Mouse (Mus musculus): ENCODE measurements around the gene Ophn1. TPM values are rescaled to one million over a fixed set of nuclear protein-coding genes. Genes with fewer than 3 reads are reported as not detected.

Ophn1 gene
- polyA plus RNA-seq, 1 experiment from 2014 or later = 6.7 TPM

DNA sequence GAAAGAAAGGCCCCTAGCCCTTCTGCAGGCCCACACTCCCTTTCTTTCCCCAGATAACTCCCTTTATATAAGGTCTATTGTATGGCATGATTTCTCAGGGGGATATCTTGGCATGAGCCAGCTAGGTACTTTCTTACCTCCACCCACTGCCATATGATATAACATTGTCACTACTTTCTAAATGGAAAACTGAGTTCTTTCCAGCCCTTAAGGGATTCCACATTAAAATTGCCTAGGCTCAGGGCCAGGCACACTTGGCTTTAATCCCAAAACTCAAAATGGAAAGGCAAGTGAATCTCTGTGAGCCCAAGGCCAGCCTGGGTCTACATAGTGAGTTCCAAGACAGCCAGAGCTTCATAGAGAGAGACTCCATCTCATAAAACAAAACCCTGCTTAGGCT lies 183.1 kb downstream of the Ophn1 start:
- H3K4me1 ChIP-seq (replicated peaks; ENCODE audit: control insufficient read depth, insufficient read depth) = no peaks in the 10 kb centered on the region
- H3K9ac ChIP-seq (ENCODE audit: low read length) = no peak overlapping the region
- no peaks in the 10 kb centered on the region for H3K27me3 ChIP-seq (ENCODE audit: control insufficient read depth, insufficient read depth, low read length)
- ATAC-seq (ENCODE audit: low FRiP score, low TSS enrichment) = no peak
- no peak for TF ChIP-seq CTCF (IDR thresholded peaks at IDR 0.05; ENCODE audit: low read depth)
- no peak overlapping the region for H3K4me2 ChIP-seq (replicated peaks; ENCODE audit: low read depth)
- H3K36me3 ChIP-seq (ENCODE audit: control insufficient read depth, insufficient read depth, low read length) = no peaks in the 10 kb centered on the region
- H3K4me3 ChIP-seq (ENCODE audit: low read depth, low read length) = no peak overlapping the region
- no peak overlapping the region for H3K27ac ChIP-seq (replicated peaks)
- no peaks in the 10 kb centered on the region for H3K9me3 ChIP-seq (ENCODE audit: control insufficient read depth, low read length)
- no peak for DNase-seq (ENCODE audit: low spot score)

DNA sequence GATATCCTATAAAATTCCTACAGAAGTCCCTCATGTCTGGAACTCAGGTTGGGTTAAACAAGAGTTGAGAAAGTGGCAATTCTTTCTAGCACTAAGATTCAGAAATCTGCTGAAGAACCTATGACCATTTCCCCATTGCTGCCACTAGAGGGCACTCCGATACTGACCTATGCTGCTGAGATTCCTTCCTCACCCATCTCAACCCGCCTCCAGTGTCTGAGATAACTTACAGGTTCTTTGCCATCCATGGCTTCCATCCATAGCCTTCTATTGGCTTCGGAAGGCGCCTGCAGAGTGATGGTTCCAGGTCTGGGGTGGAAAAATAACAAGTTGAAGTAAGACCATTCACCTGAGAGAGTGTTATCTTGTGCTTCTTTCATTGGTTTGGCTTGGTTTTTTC lies 189.2 kb downstream of the Ophn1 start:
- Histone ChIP-seq H3K9ac (ENCODE audit: low read length) (no peak overlapping the region), H3K9me3 (ENCODE audit: control insufficient read depth, low read length) (no peaks in the 10 kb centered on the region), H3K36me3 (ENCODE audit: control insufficient read depth, insufficient read depth, low read length) (no peaks in the 10 kb centered on the region), H3K4me1 (replicated peaks; ENCODE audit: control insufficient read depth, insufficient read depth) (no peaks in the 10 kb centered on the region), H3K27ac (replicated peaks) (no peak overlapping the region), H3K4me3 (ENCODE audit: low read depth, low read length) (no peak overlapping the region), H3K27me3 (ENCODE audit: control insufficient read depth, insufficient read depth, low read length) (no peaks in the 10 kb centered on the region), H3K4me2 (replicated peaks; ENCODE audit: low read depth) (no peak overlapping the region)
- WGBS = 12% methylated on average over 4 of the region's 4 CpGs
- TF ChIP-seq EP300 (optimal IDR thresholded peaks at IDR 0.05) (no peak), CTCF (IDR thresholded peaks at IDR 0.05; ENCODE audit: low read depth) (peak; percentile 87)
- DNase-seq (ENCODE audit: low spot score) (peak; percentile 25), ATAC-seq (ENCODE audit: low FRiP score, low TSS enrichment) (no peak)

DNA sequence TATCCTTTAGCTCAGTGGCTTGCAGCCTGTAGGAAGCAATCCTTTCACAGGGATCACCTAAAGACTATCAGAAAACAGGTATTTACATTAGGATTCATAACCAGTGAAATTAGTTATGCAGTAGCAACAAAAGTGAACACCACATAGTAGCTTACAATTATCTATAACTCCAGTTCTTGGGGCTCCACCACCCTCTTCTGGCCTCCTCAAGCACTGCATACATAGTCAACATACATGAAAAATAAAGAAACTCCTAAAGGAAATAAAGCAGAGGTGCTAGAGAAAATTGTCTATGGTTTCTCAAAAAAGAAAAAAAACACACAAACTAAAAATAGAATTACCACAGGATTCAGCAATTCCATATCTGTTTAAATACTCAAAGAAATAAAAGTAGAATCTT lies 208.2 kb downstream of the Ophn1 start:
- DNase-seq (ENCODE audit: low spot score) = no peak
- TF ChIP-seq EP300 (optimal IDR thresholded peaks at IDR 0.05) (no peak), CTCF (IDR thresholded peaks at IDR 0.05; ENCODE audit: low read depth) (peak; percentile 67)
- H3K9me3 ChIP-seq (ENCODE audit: control insufficient read depth, low read length) = no peaks in the 10 kb centered on the region
- no peaks in the 10 kb centered on the region for H3K36me3 ChIP-seq (ENCODE audit: control insufficient read depth, insufficient read depth, low read length)
- H3K27me3 ChIP-seq (ENCODE audit: control insufficient read depth, insufficient read depth, low read length) = no peaks in the 10 kb centered on the region
- no peak overlapping the region for H3K4me2 ChIP-seq (replicated peaks; ENCODE audit: low read depth)
- no peak overlapping the region for H3K27ac ChIP-seq (replicated peaks)
- no peak overlapping the region for H3K4me3 ChIP-seq (ENCODE audit: low read depth, low read length)
- no peaks in the 10 kb centered on the region for H3K4me1 ChIP-seq (replicated peaks; ENCODE audit: control insufficient read depth, insufficient read depth)
- ATAC-seq (ENCODE audit: low FRiP score, low TSS enrichment) = no peak
- H3K9ac ChIP-seq (ENCODE audit: low read length) = no peak overlapping the region

DNA sequence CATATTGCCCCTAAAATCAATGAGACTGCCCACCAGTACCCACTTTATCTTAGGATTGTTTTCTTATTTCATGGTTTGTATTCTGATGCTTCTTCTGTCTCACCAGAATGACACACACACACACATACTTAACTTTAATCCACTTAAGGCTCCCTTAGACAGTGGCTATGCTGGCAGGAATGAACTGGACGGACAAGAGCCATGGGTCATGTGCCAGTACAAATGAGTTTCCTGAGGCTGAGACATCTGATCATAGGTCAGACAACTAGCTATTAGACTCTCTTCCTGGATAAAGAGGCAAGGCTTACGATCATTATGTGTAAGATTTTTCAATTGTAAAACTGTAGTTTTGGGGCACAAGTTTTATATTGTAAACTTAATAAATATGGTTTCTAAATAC lies 209.5 kb downstream of the Ophn1 start:
- Histone ChIP-seq H3K27ac (replicated peaks) (no peak overlapping the region), H3K4me1 (replicated peaks; ENCODE audit: control insufficient read depth, insufficient read depth) (no peaks in the 10 kb centered on the region), H3K27me3 (ENCODE audit: control insufficient read depth, insufficient read depth, low read length) (no peaks in the 10 kb centered on the region), H3K9ac (ENCODE audit: low read length) (no peak overlapping the region), H3K9me3 (ENCODE audit: control insufficient read depth, low read length) (no peaks in the 10 kb centered on the region), H3K4me3 (ENCODE audit: low read depth, low read length) (no peak overlapping the region), H3K4me2 (replicated peaks; ENCODE audit: low read depth) (no peak overlapping the region), H3K36me3 (ENCODE audit: control insufficient read depth, insufficient read depth, low read length) (no peaks in the 10 kb centered on the region)
- ATAC-seq (ENCODE audit: low FRiP score, low TSS enrichment) = no peak
- TF ChIP-seq EP300 (optimal IDR thresholded peaks at IDR 0.05) = no peak
- no peak for TF ChIP-seq CTCF (IDR thresholded peaks at IDR 0.05; ENCODE audit: low read depth)
- DNase-seq (ENCODE audit: low spot score) = no peak
- WGBS = 72% methylated on average over 2 of the region's 2 CpGs

DNA sequence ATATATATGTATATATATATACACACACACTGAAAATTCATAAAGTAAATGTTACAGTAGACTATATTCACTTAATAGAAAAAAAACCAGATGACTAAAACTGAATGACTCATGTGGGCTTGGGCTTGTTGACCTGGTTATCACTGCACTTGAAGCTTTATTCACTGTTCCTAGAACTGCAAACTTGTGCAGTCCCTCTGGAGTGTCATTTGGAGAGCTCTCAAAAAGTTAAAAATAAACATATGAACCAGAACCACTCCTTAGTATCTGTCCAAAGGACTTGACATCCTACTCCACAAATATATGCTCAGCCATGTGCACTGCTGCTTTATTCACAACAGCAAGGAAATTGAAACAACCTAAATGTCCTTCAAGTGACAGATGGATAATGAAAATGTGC lies 219.8 kb downstream of the Ophn1 start:
- ATAC-seq (ENCODE audit: low FRiP score, low TSS enrichment) (no peak), DNase-seq (ENCODE audit: low spot score) (no peak)
- Histone ChIP-seq H3K36me3 (ENCODE audit: control insufficient read depth, insufficient read depth, low read length) (no peaks in the 10 kb centered on the region), H3K9ac (ENCODE audit: low read length) (no peak overlapping the region), H3K27ac (replicated peaks) (no peak overlapping the region), H3K4me1 (replicated peaks; ENCODE audit: control insufficient read depth, insufficient read depth) (no peaks in the 10 kb centered on the region), H3K9me3 (ENCODE audit: control insufficient read depth, low read length) (no peaks in the 10 kb centered on the region), H3K27me3 (ENCODE audit: control insufficient read depth, insufficient read depth, low read length) (no peaks in the 10 kb centered on the region), H3K4me3 (ENCODE audit: low read depth, low read length) (no peak overlapping the region), H3K4me2 (replicated peaks; ENCODE audit: low read depth) (no peak overlapping the region)
- TF ChIP-seq EP300 (optimal IDR thresholded peaks at IDR 0.05) = no peak
- no peak for TF ChIP-seq CTCF (IDR thresholded peaks at IDR 0.05; ENCODE audit: low read depth)

DNA sequence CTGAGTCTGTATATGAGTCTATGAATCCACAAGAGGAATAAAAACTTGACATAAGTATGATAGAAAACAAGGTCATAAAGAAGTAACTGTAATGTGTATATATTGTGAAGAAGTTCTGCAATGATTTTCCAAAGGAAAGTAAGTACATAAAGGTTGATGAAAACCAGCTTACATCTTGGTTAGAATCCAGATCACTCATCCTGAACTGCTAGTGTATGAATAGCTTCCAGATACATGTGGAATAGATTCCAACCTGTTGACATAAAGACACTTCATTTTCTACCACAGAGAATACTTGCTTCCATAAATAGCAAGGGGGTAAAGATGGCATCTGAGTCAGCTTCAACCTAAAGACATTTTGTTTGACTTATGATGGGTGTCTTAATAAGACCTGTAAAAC lies 239.4 kb downstream of the Ophn1 start:
- H3K9me3 ChIP-seq (ENCODE audit: control insufficient read depth, low read length) = no peaks in the 10 kb centered on the region
- H3K27ac ChIP-seq (replicated peaks) = no peak overlapping the region
- no peak overlapping the region for H3K9ac ChIP-seq (ENCODE audit: low read length)
- no peaks in the 10 kb centered on the region for H3K36me3 ChIP-seq (ENCODE audit: control insufficient read depth, insufficient read depth, low read length)
- no peaks in the 10 kb centered on the region for H3K27me3 ChIP-seq (ENCODE audit: control insufficient read depth, insufficient read depth, low read length)
- no peak for ATAC-seq (ENCODE audit: low FRiP score, low TSS enrichment)
- TF ChIP-seq CTCF (IDR thresholded peaks at IDR 0.05; ENCODE audit: low read depth) = no peak
- TF ChIP-seq EP300 (optimal IDR thresholded peaks at IDR 0.05) = no peak
- H3K4me1 ChIP-seq (replicated peaks; ENCODE audit: control insufficient read depth, insufficient read depth) = no peaks in the 10 kb centered on the region
- H3K4me2 ChIP-seq (replicated peaks; ENCODE audit: low read depth) = no peak overlapping the region
- no peak for DNase-seq (ENCODE audit: low spot score)
- no peak overlapping the region for H3K4me3 ChIP-seq (ENCODE audit: low read depth, low read length)
